Mouse (Mus musculus): ENCODE results near the gene Gm10718. TPM values are rescaled to one million over a fixed set of nuclear protein-coding genes. Genes with fewer than 3 reads are reported as not detected.
"Not testable (repeated sequence)": the region's sequence is repeated elsewhere in the genome, so short reads cannot be mapped to it uniquely, and the experiment has no call there.

Gm10718 gene
- polyA plus RNA-seq, 1 experiment from 2014 or later: not detected

GRCm38 (mm10) chr9:3019835-3020727 lies 3.3 kb upstream of the Gm10718 start:
- H3K9me3 ChIP-seq (replicated peaks; ENCODE audit: control insufficient read depth, low read length); H3K4me1 ChIP-seq (ENCODE audit: control insufficient read depth, insufficient read depth, low read length); H3K27me3 ChIP-seq (ENCODE audit: control insufficient read depth, insufficient read depth, low read length); H3K4me3 ChIP-seq (ENCODE audit: low read depth, low read length); H3K27ac ChIP-seq (replicated peaks; ENCODE audit: low read depth, low read length); H3K9ac ChIP-seq (replicated peaks; ENCODE audit: low read length); DNase-seq (ENCODE audit: low spot score); H3K36me3 ChIP-seq (replicated peaks; ENCODE audit: control insufficient read depth, insufficient read depth, low read depth, low read length); H3K4me2 ChIP-seq (ENCODE audit: low read depth, low read length): not testable (repeated sequence)
- WGBS: 81% methylated on average over 11 of the region's 19 CpGs
- 0 out of 2 replicates have a peak, but pooled peaks have one; percentile 62 for ATAC-seq (replicated peaks; ENCODE audit: insufficient number of reproducible peaks, low FRiP score, low TSS enrichment, low read depth)

GRCm38 (mm10) chr9:3022316-3023008 lies 885 bp upstream of the Gm10718 start:
- peak; percentile 1 for DNase-seq (ENCODE audit: low spot score)
- H3K36me3 ChIP-seq (replicated peaks; ENCODE audit: control insufficient read depth, insufficient read depth, low read depth, low read length); H3K27ac ChIP-seq (replicated peaks; ENCODE audit: low read depth, low read length); H3K9ac ChIP-seq (replicated peaks; ENCODE audit: low read length); ATAC-seq (replicated peaks; ENCODE audit: insufficient number of reproducible peaks, low FRiP score, low TSS enrichment, low read depth); H3K4me2 ChIP-seq (ENCODE audit: low read depth, low read length); H3K9me3 ChIP-seq (replicated peaks; ENCODE audit: control insufficient read depth, low read length); H3K4me3 ChIP-seq (ENCODE audit: low read depth, low read length); H3K4me1 ChIP-seq (ENCODE audit: control insufficient read depth, insufficient read depth, low read length); H3K27me3 ChIP-seq (ENCODE audit: control insufficient read depth, insufficient read depth, low read length): not testable (repeated sequence)
- WGBS: 67% methylated on average over 9 of the region's 13 CpGs

GRCm38 (mm10) chr9:3023985-3024648 lies 770 bp downstream of the Gm10718 start:
- H3K4me2 ChIP-seq (ENCODE audit: low read depth, low read length); DNase-seq (ENCODE audit: low spot score); H3K27me3 ChIP-seq (ENCODE audit: control insufficient read depth, insufficient read depth, low read length); ATAC-seq (replicated peaks; ENCODE audit: insufficient number of reproducible peaks, low FRiP score, low TSS enrichment, low read depth); H3K9me3 ChIP-seq (replicated peaks; ENCODE audit: control insufficient read depth, low read length); H3K4me3 ChIP-seq (ENCODE audit: low read depth, low read length); H3K4me1 ChIP-seq (ENCODE audit: control insufficient read depth, insufficient read depth, low read length); H3K36me3 ChIP-seq (replicated peaks; ENCODE audit: control insufficient read depth, insufficient read depth, low read depth, low read length); H3K27ac ChIP-seq (replicated peaks; ENCODE audit: low read depth, low read length); H3K9ac ChIP-seq (replicated peaks; ENCODE audit: low read length): not testable (repeated sequence)
- WGBS: 62% methylated on average over 14 of the region's 16 CpGs

- H3K4me1 ChIP-seq (ENCODE audit: control insufficient read depth, insufficient read depth, low read length); DNase-seq (ENCODE audit: low spot score); H3K9ac ChIP-seq (replicated peaks; ENCODE audit: low read length); H3K4me3 ChIP-seq (ENCODE audit: low read depth, low read length); H3K9me3 ChIP-seq (replicated peaks; ENCODE audit: control insufficient read depth, low read length); H3K36me3 ChIP-seq (replicated peaks; ENCODE audit: control insufficient read depth, insufficient read depth, low read depth, low read length); H3K27ac ChIP-seq (replicated peaks; ENCODE audit: low read depth, low read length); H3K27me3 ChIP-seq (ENCODE audit: control insufficient read depth, insufficient read depth, low read length); H3K4me2 ChIP-seq (ENCODE audit: low read depth, low read length); ATAC-seq (replicated peaks; ENCODE audit: insufficient number of reproducible peaks, low FRiP score, low TSS enrichment, low read depth): not testable (repeated sequence)
- 72% methylated on average over 12 of the region's 12 CpGs for WGBS
These were observed 1.6 kb downstream of the Gm10718 start, which contains the start of gene Gm10717 for GRCm38 (mm10) chr9:3024912-3025467. Gene Gm10717 (plus strand): TSS chr9:3025417.

GRCm38 (mm10) chr9:3025653-3026052 lies 2.3 kb downstream of the Gm10718 start:
- not testable (repeated sequence) for ATAC-seq (replicated peaks; ENCODE audit: insufficient number of reproducible peaks, low FRiP score, low TSS enrichment, low read depth); H3K4me1 ChIP-seq (ENCODE audit: control insufficient read depth, insufficient read depth, low read length)
- WGBS: 65% methylated on average over 4 of the region's 6 CpGs

GRCm38 (mm10) chr9:3026136-3026535 lies 2.8 kb downstream of the Gm10718 start:
- WGBS: 72% methylated on average over 5 of the region's 5 CpGs

More at GRCm38 (mm10) chr9:3025653-3026052, 2.3 kb downstream of the Gm10718 start:
- not testable (repeated sequence) for H3K36me3 ChIP-seq (replicated peaks; ENCODE audit: control insufficient read depth, insufficient read depth, low read depth, low read length); DNase-seq (ENCODE audit: low spot score); H3K9me3 ChIP-seq (replicated peaks; ENCODE audit: control insufficient read depth, low read length); H3K27ac ChIP-seq (replicated peaks; ENCODE audit: low read depth, low read length); H3K9ac ChIP-seq (replicated peaks; ENCODE audit: low read length); H3K4me2 ChIP-seq (ENCODE audit: low read depth, low read length); H3K4me3 ChIP-seq (ENCODE audit: low read depth, low read length); H3K27me3 ChIP-seq (ENCODE audit: control insufficient read depth, insufficient read depth, low read length)

GRCm38 (mm10) chr9:3026741-3027140 lies 3.4 kb downstream of the Gm10718 start:
- WGBS: 68% methylated on average over 9 of the region's 9 CpGs

More at GRCm38 (mm10) chr9:3026136-3026535, 2.8 kb downstream of the Gm10718 start:
- not testable (repeated sequence) for H3K4me2 ChIP-seq (ENCODE audit: low read depth, low read length); H3K27me3 ChIP-seq (ENCODE audit: control insufficient read depth, insufficient read depth, low read length); H3K4me3 ChIP-seq (ENCODE audit: low read depth, low read length); H3K9ac ChIP-seq (replicated peaks; ENCODE audit: low read length); DNase-seq (ENCODE audit: low spot score); ATAC-seq (replicated peaks; ENCODE audit: insufficient number of reproducible peaks, low FRiP score, low TSS enrichment, low read depth); H3K4me1 ChIP-seq (ENCODE audit: control insufficient read depth, insufficient read depth, low read length); H3K27ac ChIP-seq (replicated peaks; ENCODE audit: low read depth, low read length); H3K9me3 ChIP-seq (replicated peaks; ENCODE audit: control insufficient read depth, low read length); H3K36me3 ChIP-seq (replicated peaks; ENCODE audit: control insufficient read depth, insufficient read depth, low read depth, low read length)

More at GRCm38 (mm10) chr9:3026741-3027140, 3.4 kb downstream of the Gm10718 start:
- ATAC-seq (replicated peaks; ENCODE audit: insufficient number of reproducible peaks, low FRiP score, low TSS enrichment, low read depth); H3K27me3 ChIP-seq (ENCODE audit: control insufficient read depth, insufficient read depth, low read length); H3K4me2 ChIP-seq (ENCODE audit: low read depth, low read length); H3K27ac ChIP-seq (replicated peaks; ENCODE audit: low read depth, low read length); H3K4me3 ChIP-seq (ENCODE audit: low read depth, low read length); H3K9ac ChIP-seq (replicated peaks; ENCODE audit: low read length); H3K4me1 ChIP-seq (ENCODE audit: control insufficient read depth, insufficient read depth, low read length); DNase-seq (ENCODE audit: low spot score); H3K9me3 ChIP-seq (replicated peaks; ENCODE audit: control insufficient read depth, low read length); H3K36me3 ChIP-seq (replicated peaks; ENCODE audit: control insufficient read depth, insufficient read depth, low read depth, low read length): not testable (repeated sequence)

Measured in embryonic facial prominence, embryonic 11.5 days (tissue).